Mouse (Mus musculus) right cerebral cortex, postnatal 10 days (tissue): ENCODE measurements at regions not wholly inside any gene's neighbourhood (a gene's known extent, or its start where the extent isn't known, plus 50 kb on each side); places are given as distances from the start of the nearest gene placed in this dataset.
A peak's percentile ranks its signal among the peaks of the same experiment; 100 is the strongest.

Source experiments
- DNase-seq, 2 experiments: peaks; one replicate each; pipeline ENCODE4 v3.0.0; 2021; ENCODE audit warnings: low spot score in 2 of 2

- DNase-seq: no peak
Observed at GRCm38 (mm10) chr2:51073040-51073594, 75.8 kb downstream of the Rnd3 start.

- no peak for DNase-seq
Observed at GRCm38 (mm10) chr2:51072346-51072885, 76.5 kb downstream of the Rnd3 start.

GRCm38 (mm10) chr2:51070902-51071301 is 78.0 kb downstream of the Rnd3 start:
- no peak for DNase-seq

- DNase-seq: peak; percentile 53 to 54
Observed at GRCm38 (mm10) chr2:51066423-51066831, 82.5 kb downstream of the Rnd3 start.

GRCm38 (mm10) chr2:51065821-51066220 is 83.1 kb downstream of the Rnd3 start:
- DNase-seq: no peak

- no peak for DNase-seq
Observed at GRCm38 (mm10) chr2:51064821-51065220, 84.1 kb downstream of the Rnd3 start.

GRCm38 (mm10) chr2:51062049-51062448 is 86.9 kb downstream of the Rnd3 start:
- no peak for DNase-seq

- no peak for DNase-seq
Observed at GRCm38 (mm10) chr2:51058158-51058557, 90.8 kb downstream of the Rnd3 start.

- no peak for DNase-seq
Observed at GRCm38 (mm10) chr2:51056141-51056731, 92.7 kb downstream of the Rnd3 start.

- DNase-seq: no peak
Observed at GRCm38 (mm10) chr2:51055339-51055738, 93.6 kb downstream of the Rnd3 start.

GRCm38 (mm10) chr2:51049834-51050170 is 99.1 kb downstream of the Rnd3 start:
- DNase-seq: no peak

GRCm38 (mm10) chr2:51049101-51049833 is 99.6 kb downstream of the Rnd3 start:
- DNase-seq: peak in 1 of 2 experiments; percentile 32

- no peak for DNase-seq
Observed at GRCm38 (mm10) chr2:51047520-51047919, 101.4 kb downstream of the Rnd3 start.

GRCm38 (mm10) chr2:51045626-51046025 is 103.3 kb downstream of the Rnd3 start:
- DNase-seq: no peak

- DNase-seq: no peak
Observed at GRCm38 (mm10) chr2:51041101-51041500, 107.8 kb downstream of the Rnd3 start.

- peak in 1 of 2 experiments; percentile 26 for DNase-seq
Observed at GRCm38 (mm10) chr2:51038685-51039084, 110.2 kb downstream of the Rnd3 start.

GRCm38 (mm10) chr2:51036995-51037394 is 111.9 kb downstream of the Rnd3 start:
- DNase-seq: no peak

GRCm38 (mm10) chr2:51036190-51036755 is 112.6 kb downstream of the Rnd3 start:
- DNase-seq: no peak

GRCm38 (mm10) chr2:51033881-51034280 is 115.0 kb downstream of the Rnd3 start:
- DNase-seq: no peak

GRCm38 (mm10) chr2:51022479-51022878 is 126.4 kb downstream of the Rnd3 start:
- DNase-seq: no peak

GRCm38 (mm10) chr2:51016129-51016402 is 132.8 kb downstream of the Rnd3 start:
- no peak for DNase-seq

- DNase-seq: no peak
Observed at GRCm38 (mm10) chr2:51015360-51016128, 133.4 kb downstream of the Rnd3 start.
